Mouse (Mus musculus): Measurements from ENCODE around the gene Nhsl1. TPM values are rescaled to one million over a fixed set of nuclear protein-coding genes. Genes with fewer than 3 reads are reported as not detected.

The Nhsl1 gene
- polyA plus RNA-seq, 1 experiment, result 0.29 TPM

GRCm38 (mm10) chr10:18340930-18341329 is 22.1 kb downstream of the Nhsl1 start:
- Histone ChIP-seq H3K36me3 (replicated peaks; ENCODE audit: low read length) (no peaks in the 10 kb centered on the region), H3K27me3 (replicated peaks) (no peaks in the 10 kb centered on the region), H3K9me3 (no peaks in the 10 kb centered on the region), H3K4me1 (no peaks in the 10 kb centered on the region), H3K4me3 (replicated peaks) (no peak overlapping the region)
- TF ChIP-seq GATA1 (IDR thresholded peaks at IDR 0.05; ENCODE audit: borderline replicate concordance, low read length), result no peak
- TF ChIP-seq FLI1 (IDR thresholded peaks at IDR 0.05; ENCODE audit: low read length), result no peak

GRCm38 (mm10) chr10:18341444-18342196 is 22.8 kb downstream of the Nhsl1 start:
- Histone ChIP-seq H3K9me3 (no peaks in the 10 kb centered on the region), H3K36me3 (replicated peaks; ENCODE audit: low read length) (no peaks in the 10 kb centered on the region), H3K27me3 (replicated peaks) (no peaks in the 10 kb centered on the region), H3K4me1 (no peaks in the 10 kb centered on the region), H3K4me3 (replicated peaks) (no peak overlapping the region)
- TF ChIP-seq GATA1 (IDR thresholded peaks at IDR 0.05; ENCODE audit: borderline replicate concordance, low read length) (no peak), FLI1 (IDR thresholded peaks at IDR 0.05; ENCODE audit: low read length) (no peak)

- Histone ChIP-seq H3K36me3 (replicated peaks; ENCODE audit: low read length) (no peaks in the 10 kb centered on the region), H3K4me1 (no peaks in the 10 kb centered on the region), H3K9me3 (no peaks in the 10 kb centered on the region), H3K27me3 (replicated peaks) (no peaks in the 10 kb centered on the region), H3K4me3 (replicated peaks) (no peak overlapping the region)
- no peak for TF ChIP-seq GATA1 (IDR thresholded peaks at IDR 0.05; ENCODE audit: borderline replicate concordance, low read length)
- TF ChIP-seq FLI1 (IDR thresholded peaks at IDR 0.05; ENCODE audit: low read length), result no peak
Measured at GRCm38 (mm10) chr10:18347231-18347630, 28.4 kb downstream of the Nhsl1 start.

GRCm38 (mm10) chr10:18350781-18351180 is 32.0 kb downstream of the Nhsl1 start:
- Histone ChIP-seq H3K4me3 (replicated peaks) (no peak overlapping the region), H3K9me3 (no peaks in the 10 kb centered on the region), H3K36me3 (replicated peaks; ENCODE audit: low read length) (no peaks in the 10 kb centered on the region), H3K27me3 (replicated peaks) (no peaks in the 10 kb centered on the region), H3K4me1 (no peaks in the 10 kb centered on the region)
- no peak for TF ChIP-seq GATA1 (IDR thresholded peaks at IDR 0.05; ENCODE audit: borderline replicate concordance, low read length)
- no peak for TF ChIP-seq FLI1 (IDR thresholded peaks at IDR 0.05; ENCODE audit: low read length)

GRCm38 (mm10) chr10:18352937-18353336 is 34.2 kb downstream of the Nhsl1 start:
- TF ChIP-seq FLI1 (IDR thresholded peaks at IDR 0.05; ENCODE audit: low read length), result no peak
- no peak for TF ChIP-seq GATA1 (IDR thresholded peaks at IDR 0.05; ENCODE audit: borderline replicate concordance, low read length)

GRCm38 (mm10) chr10:18354103-18354502 is 35.3 kb downstream of the Nhsl1 start:
- Histone ChIP-seq H3K36me3 (replicated peaks; ENCODE audit: low read length) (no peaks in the 10 kb centered on the region), H3K27me3 (replicated peaks) (no peaks in the 10 kb centered on the region), H3K4me3 (replicated peaks) (no peak overlapping the region), H3K4me1 (no peaks in the 10 kb centered on the region), H3K9me3 (no peaks in the 10 kb centered on the region)
- TF ChIP-seq FLI1 (IDR thresholded peaks at IDR 0.05; ENCODE audit: low read length), result no peak
- no peak for TF ChIP-seq GATA1 (IDR thresholded peaks at IDR 0.05; ENCODE audit: borderline replicate concordance, low read length)

More at GRCm38 (mm10) chr10:18352937-18353336, 34.2 kb downstream of the Nhsl1 start:
- no peaks in the 10 kb centered on the region for H3K36me3 ChIP-seq (replicated peaks; ENCODE audit: low read length)
- no peaks in the 10 kb centered on the region for H3K9me3 ChIP-seq
- H3K4me1 ChIP-seq, result no peaks in the 10 kb centered on the region
- no peaks in the 10 kb centered on the region for H3K27me3 ChIP-seq (replicated peaks)
- no peak overlapping the region for H3K4me3 ChIP-seq (replicated peaks)

- no peaks in the 10 kb centered on the region for H3K27me3 ChIP-seq (replicated peaks)
- no peaks in the 10 kb centered on the region for H3K9me3 ChIP-seq
- no peaks in the 10 kb centered on the region for H3K36me3 ChIP-seq (replicated peaks; ENCODE audit: low read length)
- no peak for TF ChIP-seq FLI1 (IDR thresholded peaks at IDR 0.05; ENCODE audit: low read length)
- no peak for TF ChIP-seq GATA1 (IDR thresholded peaks at IDR 0.05; ENCODE audit: borderline replicate concordance, low read length)
- no peaks in the 10 kb centered on the region for H3K4me1 ChIP-seq
- no peak overlapping the region for H3K4me3 ChIP-seq (replicated peaks)
Measured at GRCm38 (mm10) chr10:18356461-18356860, 37.7 kb downstream of the Nhsl1 start.

GRCm38 (mm10) chr10:18357212-18357611 is 38.4 kb downstream of the Nhsl1 start:
- no peak overlapping the region for H3K4me3 ChIP-seq (replicated peaks)
- no peaks in the 10 kb centered on the region for H3K36me3 ChIP-seq (replicated peaks; ENCODE audit: low read length)
- H3K4me1 ChIP-seq, result no peaks in the 10 kb centered on the region
- H3K27me3 ChIP-seq (replicated peaks), result no peaks in the 10 kb centered on the region
- H3K9me3 ChIP-seq, result no peaks in the 10 kb centered on the region
- TF ChIP-seq FLI1 (IDR thresholded peaks at IDR 0.05; ENCODE audit: low read length), result no peak

GRCm38 (mm10) chr10:18358461-18358860 is 39.7 kb downstream of the Nhsl1 start:
- no peak for TF ChIP-seq GATA1 (IDR thresholded peaks at IDR 0.05; ENCODE audit: borderline replicate concordance, low read length)
- no peak for TF ChIP-seq FLI1 (IDR thresholded peaks at IDR 0.05; ENCODE audit: low read length)
- Histone ChIP-seq H3K36me3 (replicated peaks; ENCODE audit: low read length) (no peaks in the 10 kb centered on the region), H3K9me3 (no peaks in the 10 kb centered on the region), H3K27me3 (replicated peaks) (no peaks in the 10 kb centered on the region), H3K4me3 (replicated peaks) (no peak overlapping the region), H3K4me1 (no peaks in the 10 kb centered on the region)

- H3K27me3 ChIP-seq (replicated peaks), result no peaks in the 10 kb centered on the region
- peaks cover under 1% of the 10 kb centered on the region; the same call in 1 of the 2 replicates for H3K4me1 ChIP-seq
- peaks cover 5% of the 10 kb centered on the region; the same call in 1 of the 2 replicates for H3K9me3 ChIP-seq
- no peak overlapping the region for H3K4me3 ChIP-seq (replicated peaks)
- H3K36me3 ChIP-seq (replicated peaks; ENCODE audit: low read length), result no peaks in the 10 kb centered on the region
- no peak for TF ChIP-seq GATA1 (IDR thresholded peaks at IDR 0.05; ENCODE audit: borderline replicate concordance, low read length)
- no peak for TF ChIP-seq FLI1 (IDR thresholded peaks at IDR 0.05; ENCODE audit: low read length)
Measured at GRCm38 (mm10) chr10:18360175-18360574, 41.4 kb downstream of the Nhsl1 start.

Data from megakaryocyte, embryonic 14.5 days (primary cell).